Mouse (Mus musculus): Measurements from ENCODE around the gene Ddx18. TPM values are rescaled to one million over a fixed set of nuclear protein-coding genes. Genes with fewer than 3 reads are reported as not detected.

The Ddx18 gene
- total RNA-seq, 4 experiments from 2014 or later = 19.1 to 24.4 (median 20.1) TPM

DNA sequence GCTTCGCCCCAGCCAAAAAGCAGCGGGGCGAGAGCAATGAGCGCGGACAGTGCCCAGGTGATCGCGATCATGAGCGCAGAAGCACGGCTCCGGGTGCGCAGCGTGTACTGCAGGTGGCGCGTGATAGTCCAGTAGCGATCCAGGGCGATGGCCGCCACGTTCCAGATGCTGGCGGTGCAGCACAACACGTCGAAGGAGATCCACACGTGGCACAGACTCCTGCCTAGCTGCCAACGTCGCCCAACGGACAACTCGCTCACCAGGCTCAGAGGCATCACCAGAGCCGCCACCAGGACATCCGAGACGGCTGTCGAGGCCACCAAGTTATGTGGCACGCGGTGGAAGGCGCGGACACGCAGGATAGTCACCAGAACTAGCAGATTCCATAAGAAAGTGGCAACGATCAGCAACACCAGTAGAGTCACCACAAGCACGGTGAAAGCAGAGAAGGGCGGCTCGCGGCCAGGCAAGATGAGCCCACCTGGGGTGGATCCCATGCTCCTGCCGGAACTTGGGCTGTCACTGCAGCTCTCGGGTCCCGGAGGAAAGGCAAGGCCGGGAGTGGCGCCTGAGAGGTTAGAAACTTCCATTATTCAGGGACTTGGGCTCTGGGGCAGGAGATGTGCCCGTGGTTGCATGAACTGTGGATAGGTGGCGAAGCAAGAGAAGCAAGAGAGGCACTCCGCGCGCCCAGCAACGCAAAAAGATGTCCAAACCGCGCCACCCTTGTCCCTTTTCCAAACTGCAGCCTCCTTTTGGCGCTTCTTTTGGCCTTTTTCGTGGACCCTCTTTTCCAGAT is 40.0 kb downstream of the Ddx18 start:
- DNase-seq (ENCODE audit: low spot score in 2 of 2) = no peak

- DNase-seq (ENCODE audit: low spot score in 2 of 2) = no peak
These were observed 40.7 kb downstream of the Ddx18 start for GRCm38 (mm10) chr1:121527061-121527460.

DNA sequence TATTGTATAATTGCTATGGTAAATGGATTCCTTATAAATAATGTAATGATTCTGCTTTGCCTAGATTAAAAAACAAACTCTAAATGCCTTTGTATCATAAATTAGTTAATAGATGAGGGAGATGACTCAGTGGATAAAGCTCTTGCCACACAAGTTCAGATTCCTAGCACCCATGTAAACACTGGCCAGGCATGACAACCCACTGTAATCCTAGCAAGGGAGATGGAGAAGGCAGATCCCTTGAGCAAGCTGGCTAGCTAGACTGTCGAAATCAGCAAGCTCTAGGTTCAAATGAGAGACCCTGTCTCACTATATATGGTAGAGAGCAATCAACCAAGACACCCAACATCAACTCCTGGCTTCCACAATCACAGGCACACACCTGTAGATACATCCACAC is 49.2 kb downstream of the Ddx18 start:
- DNase-seq (ENCODE audit: low spot score in 2 of 2) = no peak

DNA sequence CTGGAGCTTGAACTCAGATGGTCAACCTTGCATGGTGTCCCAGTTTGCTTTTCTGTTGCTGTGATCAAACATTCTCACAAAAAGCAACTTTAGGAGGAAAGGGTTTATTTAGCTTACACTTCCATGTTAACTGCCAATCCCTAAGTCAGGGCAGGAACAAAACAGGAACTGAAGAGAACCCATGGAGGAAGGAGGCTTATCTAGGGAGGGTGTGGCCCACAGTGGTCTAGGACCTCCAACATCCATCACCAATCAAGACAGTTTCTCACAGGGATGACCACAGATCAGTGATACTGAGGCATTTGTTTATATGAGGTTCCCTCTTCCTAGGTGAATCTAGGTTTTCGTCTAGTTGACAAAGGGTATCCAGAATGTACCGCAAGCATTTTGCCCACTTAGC is 55.8 kb downstream of the Ddx18 start:
- no peak for DNase-seq (ENCODE audit: low spot score in 2 of 2)

GRCm38 (mm10) chr1:121511186-121511585 is 56.6 kb downstream of the Ddx18 start:
- DNase-seq (ENCODE audit: low spot score in 2 of 2) = no peak

- DNase-seq (ENCODE audit: low spot score in 2 of 2) = no peak
These were observed 57.2 kb downstream of the Ddx18 start for GRCm38 (mm10) chr1:121510420-121511140.

GRCm38 (mm10) chr1:121508729-121509128 is 59.1 kb downstream of the Ddx18 start:
- DNase-seq (ENCODE audit: low spot score in 2 of 2) = no peak

Other genes starting within 250 kb of the Ddx18 start
- 10 to 100 TPM; 64.2 to 79.1 (median 72.1) TPM for gene Insig2, start 235.4 kb downstream of the Ddx18 start, total RNA-seq (2022)
- 1 to 10 TPM; 6.8 to 9.4 (median 7.9) TPM for gene Ccdc93, start 136.9 kb downstream of the Ddx18 start, total RNA-seq (2022)
- gene Htr5b, start 39.5 kb downstream of the Ddx18 start, total RNA-seq (2022) = not detected

Measured in gastrocnemius, adult 8-10 months (tissue).